Mouse (Mus musculus): Measurements from ENCODE around the gene Myh4. TPM values are rescaled to one million over a fixed set of nuclear protein-coding genes. Genes with fewer than 3 reads are reported as not detected.

Myh4 gene
- total and polyA plus RNA-seq, 3 experiments = 0.04 TPM; not detected in 2

DNA sequence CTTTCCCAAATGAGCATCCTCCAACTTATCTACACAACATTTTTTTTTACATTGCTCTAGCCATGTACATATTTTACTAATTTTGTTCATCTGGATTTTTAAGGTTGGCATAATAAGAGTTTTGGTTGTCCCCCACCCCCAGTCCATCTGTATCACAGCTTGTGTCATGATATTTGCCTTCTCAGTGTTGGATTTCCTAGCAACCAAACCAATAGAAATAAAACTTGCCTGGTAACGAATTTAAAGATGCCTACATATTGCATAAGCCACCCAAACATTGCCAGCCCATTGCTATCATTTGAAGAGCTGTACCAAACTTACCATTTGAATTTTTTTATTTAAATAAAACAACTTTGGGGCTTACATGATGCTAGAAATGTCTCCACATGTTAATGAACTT, 55.6 kb downstream of the Myh4 start:
- no peaks in the 10 kb centered on the region for H3K4me1 ChIP-seq (ENCODE audit: control insufficient read depth in 1 of 2, insufficient read depth in 2 of 2)
- in situ Hi-C loops (cut with MboI; ENCODE audit: low pct_ligation_motif_present, low pct_unique_long_range_greater_than_20kb, low sequenced_read_pairs) (no loop called here), dilution Hi-C loops (cut with MboI; ENCODE audit: extremely low pct_ligation_motif_present, extremely low pct_unique_long_range_greater_than_20kb, low sequenced_read_pairs) (no loop called here)
- no peak overlapping the region for H3K4me2 ChIP-seq (ENCODE audit: insufficient read depth, low read depth, poor library complexity, severe bottlenecking)
- no peak overlapping the region for H3K9ac ChIP-seq (ENCODE audit: insufficient read depth, low read depth)
- peaks cover 6% of the 10 kb centered on the region for H3K27me3 ChIP-seq (replicated peaks)
- H3K9me3 ChIP-seq (replicated peaks; ENCODE audit: low read length) = peaks cover 28% of the 10 kb centered on the region
- TF ChIP-seq UBTF (IDR thresholded peaks at IDR 0.05; ENCODE audit: low read depth, low read length) = no peak
- TF ChIP-seq ZMIZ1 (IDR thresholded peaks at IDR 0.05; ENCODE audit: low read depth, low read length) = no peak
- TF ChIP-seq CHD1 (IDR thresholded peaks at IDR 0.05; ENCODE audit: low read depth, low read length) = no peak
- TF ChIP-seq BHLHE40 (IDR thresholded peaks at IDR 0.05; ENCODE audit: low read depth, low read length) = no peak
- TF ChIP-seq TBP (conservative IDR thresholded peaks at IDR 0.05; ENCODE audit: low read depth, low read length) = no peak
- no peak for TF ChIP-seq EP300 (IDR thresholded peaks at IDR 0.05; ENCODE audit: low read length)
- no peak for TF ChIP-seq CTCF (conservative IDR thresholded peaks at IDR 0.05 in 1 of 2, IDR thresholded peaks at IDR 0.05 in 1 of 2; ENCODE audit: low read depth in 2 of 2, low read length in 2 of 2)
- TF ChIP-seq ZC3H11A (IDR thresholded peaks at IDR 0.05; ENCODE audit: low read depth, low read length) = no peak
- TF ChIP-seq ELF1 (IDR thresholded peaks at IDR 0.05; ENCODE audit: low read depth, low read length) = no peak
- TF ChIP-seq RCOR1 (conservative IDR thresholded peaks at IDR 0.05; ENCODE audit: low read depth, low read length) = no peak
- no peak for TF ChIP-seq E2F4 (IDR thresholded peaks at IDR 0.05; ENCODE audit: insufficient replicate concordance, low read depth, low read length)
- no peak for TF ChIP-seq SIN3A (IDR thresholded peaks at IDR 0.05; ENCODE audit: low read length)
- TF ChIP-seq ETS1 (conservative IDR thresholded peaks at IDR 0.05; ENCODE audit: low read depth, low read length) = no peak
- no peak for TF ChIP-seq USF2 (conservative IDR thresholded peaks at IDR 0.05; ENCODE audit: low read depth, low read length)
- no peak for TF ChIP-seq CHD2 (IDR thresholded peaks at IDR 0.05; ENCODE audit: low read length)
- no peak for DNase-seq (ENCODE audit: extremely low read depth)
- no peak overlapping the region for H3K4me3 ChIP-seq (replicated peaks in 1 of 3; ENCODE audit: low read depth in 2 of 3, low read length in 2 of 3, poor library complexity in 1 of 3)
- H3K27ac ChIP-seq (ENCODE audit: insufficient read depth, low read depth) = no peak overlapping the region
- no peaks in the 10 kb centered on the region for H3K36me3 ChIP-seq (replicated peaks in 1 of 2; ENCODE audit: control insufficient read depth in 1 of 2, insufficient read depth in 1 of 2, low read length in 1 of 2)
- no peaks in the 10 kb centered on the region for H3K79me2 ChIP-seq (replicated peaks; ENCODE audit: control insufficient read depth, extremely low read depth, insufficient read depth, poor library complexity, severe bottlenecking)

Other genes with a start within 250 kb of the Myh4 start
- 0.08 and 0.30 TPM in 2 replicates for gene Tmem220, start 212.9 kb upstream of the Myh4 start, total RNA-seq (2012; rRNA removed)
- gene Tmem220, start 212.9 kb upstream of the Myh4 start, total RNA-seq (2014; rRNA removed) = 0.34 and 0.36 TPM in 2 replicates
- 1.5 and 1.6 TPM in 2 replicates for gene Tmem220, start 212.9 kb upstream of the Myh4 start, polyA plus RNA-seq (2012; ENCODE audit: insufficient read length, low read depth)
- gene Adprm, start 185.4 kb upstream of the Myh4 start, total RNA-seq (2012; rRNA removed) = 31.2 and 36.4 TPM in 2 replicates
- 51.0 and 53.8 TPM in 2 replicates for gene Adprm, start 185.4 kb upstream of the Myh4 start, total RNA-seq (2014; rRNA removed)
- 43.4 and 56.7 TPM in 2 replicates for gene Adprm, start 185.4 kb upstream of the Myh4 start, polyA plus RNA-seq (2012; ENCODE audit: insufficient read length, low read depth)
- gene Sco1, start 185.4 kb upstream of the Myh4 start, total RNA-seq (2012; rRNA removed) = 20.4 and 23.0 TPM in 2 replicates
- gene Sco1, start 185.4 kb upstream of the Myh4 start, total RNA-seq (2014; rRNA removed) = 32.7 and 35.9 TPM in 2 replicates
- 15.4 and 18.7 TPM in 2 replicates for gene Sco1, start 185.4 kb upstream of the Myh4 start, polyA plus RNA-seq (2012; ENCODE audit: insufficient read length, low read depth)
- gene Myh3, start 159.7 kb upstream of the Myh4 start, total RNA-seq (2012; rRNA removed) = 0.55 and 0.64 TPM in 2 replicates
- 0.08 and 0.12 TPM in 2 replicates for gene Myh3, start 159.7 kb upstream of the Myh4 start, total RNA-seq (2014; rRNA removed)
- 0.26 and 0.29 TPM in 2 replicates for gene Myh3, start 159.7 kb upstream of the Myh4 start, polyA plus RNA-seq (2012; ENCODE audit: insufficient read length, low read depth)
- gene Myh2, start 67.0 kb upstream of the Myh4 start, total RNA-seq (2012; rRNA removed) = 0.08 TPM in 2 replicates
- gene Myh2, start 67.0 kb upstream of the Myh4 start, total RNA-seq (2014; rRNA removed) = 0.04 TPM in 1 of 2 replicates, not detected in the other
- 0.04 TPM in 1 of 2 replicates, not detected in the other for gene Myh2, start 67.0 kb upstream of the Myh4 start, polyA plus RNA-seq (2012; ENCODE audit: insufficient read length, low read depth)
- 0.04 TPM in 2 replicates for gene Myh1, start 38.0 kb upstream of the Myh4 start, total RNA-seq (2012; rRNA removed)
- gene Myh1, start 38.0 kb upstream of the Myh4 start, total RNA-seq (2014; rRNA removed) = 0.04 TPM in 1 of 2 replicates, not detected in the other
- gene Myh1, start 38.0 kb upstream of the Myh4 start, polyA plus RNA-seq (2012; ENCODE audit: insufficient read length, low read depth) = 0.04 TPM in 1 of 2 replicates, not detected in the other
- 0.04 TPM in 1 of 2 replicates, not detected in the other for gene Myh8, start 39.1 kb downstream of the Myh4 start, total RNA-seq (2012; rRNA removed)
- not detected in 2 replicates for gene Myh8, start 39.1 kb downstream of the Myh4 start, total RNA-seq (2014; rRNA removed)
- gene Myh8, start 39.1 kb downstream of the Myh4 start, polyA plus RNA-seq (2012; ENCODE audit: insufficient read length, low read depth) = not detected in 2 replicates
- 1.2 and 2.1 TPM in 2 replicates for gene Myh13, start 83.6 kb downstream of the Myh4 start, total RNA-seq (2012; rRNA removed)
- 0.88 and 1.1 TPM in 2 replicates for gene Myh13, start 83.6 kb downstream of the Myh4 start, total RNA-seq (2014; rRNA removed)
- 2.4 and 2.8 TPM in 2 replicates for gene Myh13, start 83.6 kb downstream of the Myh4 start, polyA plus RNA-seq (2012; ENCODE audit: insufficient read length, low read depth)
- 7.0 and 7.4 TPM in 2 replicates for gene Gas7, start 217.4 kb downstream of the Myh4 start, total RNA-seq (2012; rRNA removed)
- 5.9 and 7.0 TPM in 2 replicates for gene Gas7, start 217.4 kb downstream of the Myh4 start, total RNA-seq (2014; rRNA removed)
- 20.8 and 21.7 TPM in 2 replicates for gene Gas7, start 217.4 kb downstream of the Myh4 start, polyA plus RNA-seq (2012; ENCODE audit: insufficient read length, low read depth)